Mouse (Mus musculus) heart, embryonic 16.5 days (tissue): ENCODE results near the gene Clec4g. TPM values are rescaled to one million over a fixed set of nuclear protein-coding genes. Genes with fewer than 3 reads are reported as not detected.

ENCODE experiments used
- ATAC-seq: fragments of 200-750 bp; cut with Nextera tagmentation; replicated peaks from 2 replicates; pipeline ENCODE4 v1.8.0; 2017; ENCODE audit warnings: moderate number of reproducible peaks; ENCODE audit not compliant: insufficient read depth, low FRiP score; ENCODE audit errors: extremely low read depth
- H3K27ac ChIP-seq: fragments of 300-500 bp; sonication (generic); 2 replicates; pipeline ENCODE4 v1.5.1; 2014; ENCODE audit warnings: mild to moderate bottlenecking, low read length, control low read depth, moderate library complexity
- H3K27me3 ChIP-seq: fragments of 300-500 bp; sonication (generic); 2 replicates; pipeline ENCODE4 v1.6.1; 2014; ENCODE audit warnings: low read length, mixed read lengths; ENCODE audit not compliant: control insufficient read depth, insufficient read depth
- H3K36me3 ChIP-seq: fragments of 300-500 bp; sonication (generic); 2 replicates; pipeline ENCODE4 v1.6.1; 2014; ENCODE audit not compliant: control insufficient read depth, insufficient read depth
- H3K4me1 ChIP-seq: fragments of 300-500 bp; sonication (generic); 2 replicates; pipeline ENCODE4 v1.6.1; 2014; ENCODE audit warnings: low read length, mixed read lengths; ENCODE audit not compliant: control insufficient read depth, insufficient read depth
- H3K4me2 ChIP-seq: fragments of 300-500 bp; sonication (generic); 2 replicates; pipeline ENCODE4 v1.6.1; 2014; ENCODE audit warnings: low read depth, mild to moderate bottlenecking, control low read depth, low read length
- H3K4me3 ChIP-seq: fragments of 300-500 bp; sonication (generic); 2 replicates; pipeline ENCODE4 v1.5.1; 2014; ENCODE audit warnings: mild to moderate bottlenecking, control low read depth, low read length
- H3K9ac ChIP-seq: fragments of 300-500 bp; sonication (generic); 2 replicates; pipeline ENCODE4 v1.6.1; 2014; ENCODE audit warnings: low read length, control low read depth
- H3K9me3 ChIP-seq: fragments of 300-500 bp; sonication (generic); replicated peaks from 2 replicates; pipeline ENCODE4 v1.6.1; 2016; ENCODE audit warnings: low read length; ENCODE audit not compliant: control insufficient read depth
- WGBS: fragments of 180-500 bp; shearing (Covaris S2); extraction: QIAGEN DNeasy Blood & Tissue Kit; methylation state at CpG from one replicate; pipeline ENCODE4 v1.1.7; 2014; 5-methylcytosine and 5-hydroxymethylcytosine counted together
- polyA plus RNA-seq: library from polyadenylated mRNA; unstranded; fragments of >200 nt; fragmentation: Nextera tagmentation; extraction: Ambion mirVana; gene quantifications from 2 replicates; pipeline ENCODE4 v1.2.1, GENCODE M21; 2015

The Clec4g gene
- polyA plus RNA-seq, 1 experiment from 2014 or later, result 2.0 TPM

DNA sequence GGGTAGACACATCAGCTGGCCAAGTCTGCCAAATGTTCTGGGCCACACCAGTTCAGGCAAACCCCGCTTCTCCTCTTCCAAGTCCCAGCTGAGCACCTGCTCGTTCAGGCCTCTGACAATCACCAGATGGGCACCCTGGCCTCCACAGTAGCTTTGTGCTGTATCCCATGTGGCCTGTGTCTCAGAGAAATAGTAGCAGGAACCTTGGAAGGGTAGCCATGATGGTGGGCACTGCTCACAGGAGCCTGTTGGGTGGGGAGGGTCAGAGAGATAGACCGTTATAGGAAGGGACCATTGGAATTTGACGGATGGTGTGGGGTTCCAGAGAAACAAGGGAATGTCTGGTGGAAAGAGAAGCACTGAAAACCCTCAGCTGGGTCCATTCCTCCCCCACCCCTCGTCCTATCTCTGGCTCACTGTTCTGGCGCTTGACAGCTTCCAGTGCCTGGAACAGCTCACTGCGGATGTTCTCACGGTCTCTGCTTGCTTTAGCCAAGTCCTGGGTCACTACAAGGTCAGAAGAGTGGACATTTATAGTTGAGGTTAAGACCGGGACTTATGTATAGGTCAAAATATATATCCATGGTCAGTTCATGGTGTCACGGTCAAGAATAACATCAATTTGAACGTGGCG is 3.0 kb downstream of the Clec4g start:
- peak; percentile 67 for ATAC-seq
- WGBS, result 48% methylated on average over 12 of the region's 12 CpGs

DNA sequence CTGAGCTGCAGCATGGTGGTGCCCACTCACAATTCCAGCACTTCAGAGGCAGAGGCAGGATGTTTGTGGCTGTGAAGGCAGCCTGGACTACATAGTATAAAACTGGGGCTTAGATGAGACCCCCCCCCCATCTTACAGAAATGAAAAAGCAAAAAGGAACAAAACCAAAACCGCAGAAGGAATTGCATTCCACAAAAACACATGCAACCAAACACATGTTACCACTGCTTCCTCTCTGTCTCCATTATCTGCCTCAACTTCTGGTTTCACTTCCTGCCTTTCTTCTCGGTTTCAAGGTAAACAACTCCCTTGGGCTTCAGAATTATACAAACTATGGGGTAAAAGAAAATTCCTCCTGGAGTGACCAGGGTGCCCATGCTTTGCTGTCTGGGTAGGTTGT is 8.8 kb downstream of the Clec4g start:
- WGBS, result 35% methylated on average over 2 of the region's 2 CpGs
- no peak; the same call in 1 of the 2 replicates for ATAC-seq
- no peak overlapping the region for H3K27ac ChIP-seq

More for the DNA sequence above, 3.0 kb downstream of the Clec4g start:
- Histone ChIP-seq H3K4me2 (no peak overlapping the region), H3K27me3 (no peaks in the 10 kb centered on the region), H3K36me3 (no peaks in the 10 kb centered on the region), H3K4me1 (no peaks in the 10 kb centered on the region), H3K9ac (no peak overlapping the region), H3K4me3 (no peak overlapping the region), H3K27ac (no peak overlapping the region), H3K9me3 (no peaks in the 10 kb centered on the region)

DNA sequence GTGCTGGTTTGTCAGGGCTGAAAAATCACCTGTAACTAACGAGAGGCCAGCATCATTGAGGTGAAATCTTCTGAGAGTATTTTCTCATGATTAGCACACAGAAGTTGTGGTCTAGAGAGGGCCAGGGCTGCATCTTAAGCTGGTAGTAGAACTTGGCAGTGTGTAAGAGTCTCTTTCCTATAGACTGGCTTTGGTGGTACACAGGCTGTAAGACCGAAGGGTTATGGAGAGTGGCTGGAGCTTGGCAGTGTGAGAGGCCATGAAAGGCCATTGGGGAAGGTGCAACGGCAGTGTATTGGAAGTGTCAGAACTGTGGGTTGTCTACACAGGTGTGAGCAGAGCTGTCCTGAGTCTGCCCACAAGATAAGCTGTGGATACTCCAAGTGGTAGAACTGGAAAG is 10.1 kb downstream of the Clec4g start:
- no peaks in the 10 kb centered on the region for H3K9me3 ChIP-seq
- H3K4me3 ChIP-seq, result no peak overlapping the region
- H3K36me3 ChIP-seq, result no peaks in the 10 kb centered on the region
- H3K4me1 ChIP-seq, result no peaks in the 10 kb centered on the region
- no peaks in the 10 kb centered on the region for H3K27me3 ChIP-seq
- H3K9ac ChIP-seq, result no peak overlapping the region
- H3K4me2 ChIP-seq, result no peak overlapping the region
- no peak for ATAC-seq
- 75% methylated on average over 3 of the region's 3 CpGs for WGBS
- H3K27ac ChIP-seq, result no peak overlapping the region

More for the DNA sequence above, 8.8 kb downstream of the Clec4g start:
- Histone ChIP-seq H3K4me2 (no peak overlapping the region), H3K27me3 (no peaks in the 10 kb centered on the region), H3K4me1 (no peaks in the 10 kb centered on the region), H3K4me3 (no peak overlapping the region), H3K9me3 (no peaks in the 10 kb centered on the region), H3K36me3 (no peaks in the 10 kb centered on the region), H3K9ac (no peak overlapping the region)

DNA sequence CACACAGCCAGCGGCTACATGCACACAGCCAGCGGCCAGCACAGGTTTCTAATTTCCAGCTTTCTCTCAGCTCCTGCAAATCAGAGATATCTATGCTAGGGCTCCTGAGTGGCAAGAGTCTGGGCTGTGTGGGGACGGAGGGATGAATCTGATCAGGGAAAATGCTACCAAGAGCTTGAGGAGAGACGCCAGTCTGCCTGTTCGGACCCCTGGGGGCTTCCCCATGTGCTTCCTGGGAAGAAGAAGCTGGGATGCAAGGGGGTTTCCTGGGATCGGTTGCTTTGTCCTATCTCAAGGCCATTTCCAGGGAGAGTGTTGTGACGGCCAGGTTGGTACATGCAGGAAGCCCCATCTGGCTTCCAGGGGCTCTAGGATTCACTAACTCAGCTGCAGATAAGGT is 12.8 kb downstream of the Clec4g start:
- no peak overlapping the region for H3K9ac ChIP-seq
- ATAC-seq, result no peak
- no peaks in the 10 kb centered on the region for H3K36me3 ChIP-seq
- H3K27ac ChIP-seq, result no peak overlapping the region
- no peaks in the 10 kb centered on the region for H3K9me3 ChIP-seq
- no peaks in the 10 kb centered on the region for H3K27me3 ChIP-seq
- no peaks in the 10 kb centered on the region for H3K4me1 ChIP-seq
- WGBS, result 49% methylated on average over 7 of the region's 7 CpGs
- H3K4me2 ChIP-seq, result no peak overlapping the region
- no peak overlapping the region for H3K4me3 ChIP-seq

DNA sequence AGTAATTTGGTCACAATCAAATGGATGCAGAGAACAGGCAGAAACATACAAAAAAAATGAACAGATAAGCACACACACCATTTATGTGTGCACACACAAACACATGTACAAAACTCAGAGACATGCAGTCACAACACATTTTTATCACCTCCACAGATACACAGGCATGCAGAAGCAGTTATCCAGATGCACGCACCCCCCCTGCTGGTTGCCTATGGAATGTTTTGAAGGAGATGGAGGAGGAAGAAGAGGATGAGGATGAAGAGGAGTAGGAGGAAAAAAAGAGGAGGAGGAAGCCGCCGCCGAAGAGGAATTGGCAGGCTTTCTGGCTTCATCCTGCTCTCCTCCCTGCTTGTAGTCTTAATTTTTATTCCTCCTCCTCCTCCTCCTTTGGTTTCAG is 14.7 kb downstream of the Clec4g start:
- Histone ChIP-seq H3K4me3 (no peak overlapping the region), H3K27me3 (no peaks in the 10 kb centered on the region), H3K9ac (no peak overlapping the region), H3K9me3 (no peaks in the 10 kb centered on the region), H3K27ac (no peak overlapping the region), H3K4me2 (no peak overlapping the region), H3K36me3 (no peaks in the 10 kb centered on the region), H3K4me1 (no peaks in the 10 kb centered on the region)
- no peak for ATAC-seq
- whole genome bisulfite sequencing, result 50% methylated on average over 4 of the region's 4 CpGs

DNA sequence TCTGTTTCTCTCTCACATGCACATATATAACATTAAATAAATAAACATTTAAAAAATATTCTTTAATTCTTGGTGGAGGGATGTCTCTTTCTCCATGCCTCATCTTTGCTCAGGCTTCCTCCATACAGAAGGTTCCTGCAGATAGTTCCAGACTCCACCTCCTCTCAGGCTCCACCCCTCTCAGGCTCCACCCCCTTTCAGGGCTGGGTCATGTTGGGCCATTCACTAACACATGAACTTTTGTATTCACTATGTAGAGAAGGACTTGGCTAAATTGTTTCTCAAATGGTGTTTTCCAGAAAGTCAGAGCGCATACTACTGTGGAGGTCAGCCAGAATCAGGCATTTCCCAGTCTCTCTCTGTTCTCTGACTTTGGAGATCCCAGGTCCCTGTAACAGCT is 19.0 kb downstream of the Clec4g start:
- Histone ChIP-seq H3K4me3 (no peak overlapping the region), H3K27ac (no peak overlapping the region), H3K36me3 (no peaks in the 10 kb centered on the region), H3K4me1 (no peaks in the 10 kb centered on the region), H3K4me2 (no peak overlapping the region), H3K27me3 (no peaks in the 10 kb centered on the region), H3K9me3 (no peaks in the 10 kb centered on the region), H3K9ac (no peak overlapping the region)
- 92% methylated on average over 1 of the region's 1 CpGs for WGBS
- no peak for ATAC-seq

DNA sequence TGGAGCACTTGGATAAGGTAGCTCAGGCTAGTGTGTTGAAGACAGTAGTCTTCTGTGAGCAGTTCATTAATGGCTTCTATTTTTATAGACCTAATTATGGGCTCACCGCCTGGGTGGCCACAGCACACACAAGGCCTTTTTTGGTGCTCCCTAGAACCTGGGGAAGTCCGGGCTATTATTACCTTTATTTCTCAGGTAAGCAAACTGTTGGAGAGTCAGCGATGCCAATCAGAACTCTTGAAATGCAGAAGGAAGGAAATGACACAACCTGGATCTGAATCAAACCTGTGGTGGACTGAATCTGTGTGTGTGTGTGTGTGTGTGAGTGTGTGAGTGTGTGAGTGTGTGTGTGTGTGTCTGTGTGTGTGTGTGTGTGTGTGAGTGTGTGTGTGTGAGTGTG is 26.3 kb downstream of the Clec4g start, which contains the start of gene Fcer2a:
TSS of gene Fcer2a (minus strand) at position 55 of the 400 bp plus-strand sequence.
- ATAC-seq, result no peak
- Histone ChIP-seq H3K27ac (no peak within 1 kb of the TSS), H3K4me3 (no peak within 1 kb of the TSS), H3K36me3 (no peaks in the 10 kb centered on the region), H3K9ac (no peak within 1 kb of the TSS), H3K4me2 (no peak within 1 kb of the TSS), H3K4me1 (no peaks in the 10 kb centered on the region), H3K27me3 (no peaks in the 10 kb centered on the region), H3K9me3 (no peaks in the 10 kb centered on the region)
- WGBS, result 67% methylated on average over 3 of the region's 3 CpGs

DNA sequence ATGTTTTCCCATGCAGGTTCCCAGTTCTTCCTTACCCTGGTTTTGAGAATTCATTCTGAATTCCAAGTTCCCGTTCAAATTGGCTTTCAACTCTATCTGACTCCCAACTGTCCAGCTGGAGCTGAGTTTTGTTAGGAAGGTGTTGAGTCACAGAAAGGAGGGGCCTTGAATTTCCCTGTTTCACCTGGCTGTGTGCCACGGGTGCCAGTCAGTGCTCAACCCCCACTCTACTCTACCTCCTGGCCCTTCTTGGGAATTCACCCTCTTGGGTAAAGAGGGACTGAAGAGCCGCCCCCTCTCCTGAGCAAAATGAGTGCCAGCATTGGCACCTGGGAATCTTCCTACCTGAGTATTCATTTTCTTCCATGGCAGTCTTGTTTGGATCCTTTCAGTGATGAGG is 29.7 kb downstream of the Clec4g start:
- H3K4me3 ChIP-seq, result no peak overlapping the region
- no peaks in the 10 kb centered on the region for H3K36me3 ChIP-seq
- ATAC-seq, result no peak
- H3K4me2 ChIP-seq, result no peak overlapping the region
- H3K9ac ChIP-seq, result no peak overlapping the region
- no peak overlapping the region for H3K27ac ChIP-seq
- H3K27me3 ChIP-seq, result no peaks in the 10 kb centered on the region
- H3K9me3 ChIP-seq, result no peaks in the 10 kb centered on the region
- 71% methylated on average over 3 of the region's 3 CpGs for WGBS
- no peaks in the 10 kb centered on the region for H3K4me1 ChIP-seq

DNA sequence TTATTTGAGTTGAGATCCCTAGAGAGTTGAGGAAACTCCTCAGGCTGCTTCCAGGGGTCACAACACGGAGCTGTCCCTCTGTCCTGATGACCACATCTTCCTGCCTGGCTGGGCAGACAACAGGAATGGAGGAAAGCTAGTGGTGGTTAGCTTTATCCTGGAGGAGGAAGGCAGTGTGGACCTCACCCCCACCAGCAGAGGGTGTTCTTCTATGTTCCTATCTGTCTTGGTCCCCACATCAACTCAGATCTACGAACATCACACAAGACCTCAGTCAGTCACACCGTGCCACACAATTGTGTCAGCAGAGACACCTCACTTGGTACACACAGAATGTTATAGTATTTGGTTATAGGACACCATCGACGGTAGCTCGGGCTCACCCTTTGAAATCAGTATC is 32.9 kb downstream of the Clec4g start:
- Histone ChIP-seq H3K9ac (no peak overlapping the region), H3K4me1 (no peaks in the 10 kb centered on the region), H3K27me3 (no peaks in the 10 kb centered on the region), H3K4me2 (no peak overlapping the region), H3K27ac (no peak overlapping the region), H3K4me3 (no peak overlapping the region), H3K9me3 (no peaks in the 10 kb centered on the region), H3K36me3 (no peaks in the 10 kb centered on the region)
- WGBS, result 62% methylated on average over 6 of the region's 6 CpGs
- ATAC-seq, result no peak
